Mouse (Mus musculus) MEL (cell line): ENCODE measurements around the gene Hoxa5. TPM values are rescaled to one million over a fixed set of nuclear protein-coding genes. Genes with fewer than 3 reads are reported as not detected.

ENCODE experiments used
- DNase-seq: peaks from one replicate; pipeline ENCODE4 v3.0.0; 2011; ENCODE audit warnings: low read depth, low spot score
- H3K27ac ChIP-seq: 2 replicates; pipeline ENCODE4 v1.5.1; 2012; ENCODE audit warnings: low read depth, mild to moderate bottlenecking, control low read depth, low read length, moderate library complexity; ENCODE audit not compliant: control insufficient read depth
- H3K27me3 ChIP-seq, 2 experiments: fragments of 150-350 bp in 1 of 2; sonication (generic) in 1 of 2; 2 replicates each; pipeline ENCODE4 v1.6.1; 2012; ENCODE audit warnings: low read length in 2 of 2, mild to moderate bottlenecking in 2 of 2, improper control_type of control experiment in 1 of 2, moderate library complexity in 1 of 2; ENCODE audit not compliant: insufficient read depth in 2 of 2, control insufficient read depth in 1 of 2
- H3K36me3 ChIP-seq, 2 experiments: 2 replicates each; pipeline ENCODE4 v1.6.1; 2012 to 2014; ENCODE audit warnings: low read length in 2 of 2, improper control_type of control experiment in 1 of 2, inconsistent platforms in 1 of 2, mild to moderate bottlenecking in 1 of 2; ENCODE audit not compliant: insufficient read depth in 2 of 2, control insufficient read depth in 1 of 2
- H3K4me1 ChIP-seq, 2 experiments: fragments of 150-350 bp in 1 of 2; sonication (generic) in 1 of 2; 2 replicates each; pipeline ENCODE4 v1.6.1; 2012; ENCODE audit warnings: low read length in 2 of 2, improper control_type of control experiment in 1 of 2, mild to moderate bottlenecking in 1 of 2; ENCODE audit not compliant: insufficient read depth in 2 of 2, control insufficient read depth in 1 of 2
- H3K4me3 ChIP-seq, 2 experiments: fragments of 150-350 bp in 1 of 2; sonication (generic) in 1 of 2; 2 replicates each; pipeline ENCODE4 v1.5.1; 2012; ENCODE audit warnings: low read depth in 2 of 2, low read length in 2 of 2, mild to moderate bottlenecking in 2 of 2, moderate library complexity in 2 of 2, control low read depth in 1 of 2, improper control_type of control experiment in 1 of 2; ENCODE audit not compliant: control insufficient read depth in 1 of 2, insufficient read depth in 1 of 2
- H3K79me2 ChIP-seq: 2 replicates; pipeline ENCODE4 v1.6.1; 2012; ENCODE audit warnings: mild to moderate bottlenecking, low read length, moderate library complexity; ENCODE audit not compliant: control insufficient read depth, poor library complexity, insufficient read depth
- H3K9ac ChIP-seq: 2 replicates; pipeline ENCODE4 v1.6.1; 2012; ENCODE audit warnings: low read depth, mild to moderate bottlenecking, control low read depth, low read length, moderate library complexity; ENCODE audit not compliant: control insufficient read depth, poor library complexity, severe bottlenecking
- H3K9me3 ChIP-seq: fragments of 150-350 bp; sonication (generic); replicated peaks from 2 replicates; pipeline ENCODE4 v1.6.1; 2012; ENCODE audit warnings: mild to moderate bottlenecking, low read length, improper control_type of control experiment, moderate library complexity; ENCODE audit not compliant: insufficient read depth
- CHD1 ChIP-seq: IDR thresholded peaks from 2 replicates; pipeline ENCODE4 v1.6.1; 2012; ENCODE audit warnings: low read depth, mild to moderate bottlenecking, inconsistent platforms, low read length, improper control_type of control experiment
- CTCF ChIP-seq, 3 experiments: IDR thresholded peaks in 2 of 3; conservative IDR thresholded peaks in 1 of 3; 2 replicates each; pipeline ENCODE4 v1.5.1; 2011 to 2012; ENCODE audit warnings: low read length in 3 of 3, low read depth in 2 of 3, mild to moderate bottlenecking in 2 of 3, improper control_type of control experiment in 1 of 3, inconsistent platforms in 1 of 3, mixed read lengths in 1 of 3, moderate library complexity in 1 of 3; ENCODE audit not compliant: control insufficient read depth in 1 of 3, insufficient read depth in 1 of 3, poor library complexity in 1 of 3, severe bottlenecking in 1 of 3
- ETS1 ChIP-seq: IDR thresholded peaks from 2 replicates; pipeline ENCODE4 v1.6.1; 2012; ENCODE audit warnings: low read depth, mild to moderate bottlenecking, inconsistent platforms, low read length, improper control_type of control experiment, moderate library complexity
- GABPA ChIP-seq: IDR thresholded peaks from 2 replicates; pipeline ENCODE4 v1.6.1; 2012; ENCODE audit warnings: low read depth, mild to moderate bottlenecking, inconsistent platforms, low read length, improper control_type of control experiment, moderate library complexity
- HCFC1 ChIP-seq: IDR thresholded peaks from 2 replicates; pipeline ENCODE4 v1.6.1; 2012; ENCODE audit warnings: low read depth, mild to moderate bottlenecking, inconsistent platforms, low read length, improper control_type of control experiment, moderate library complexity
- MAFK ChIP-seq: IDR thresholded peaks from 2 replicates; pipeline ENCODE4 v1.6.1; 2011; ENCODE audit warnings: low read depth, mild to moderate bottlenecking, low read length, improper control_type of control experiment, borderline replicate concordance
- MAX ChIP-seq: IDR thresholded peaks from 2 replicates; pipeline ENCODE4 v1.6.1; 2011; ENCODE audit warnings: low read length, improper control_type of control experiment
- MEF2A ChIP-seq: IDR thresholded peaks from 2 replicates; pipeline ENCODE4 v1.6.1; 2014; ENCODE audit warnings: low read depth, mild to moderate bottlenecking, inconsistent platforms, low read length, improper control_type of control experiment; ENCODE audit not compliant: poor library complexity, insufficient replicate concordance, severe bottlenecking; ENCODE audit errors: extremely low read depth
- MXI1 ChIP-seq: IDR thresholded peaks from 2 replicates; pipeline ENCODE4 v1.6.1; 2011; ENCODE audit warnings: mild to moderate bottlenecking, low read depth, low read length, improper control_type of control experiment
- MYB ChIP-seq: IDR thresholded peaks from 2 replicates; pipeline ENCODE4 v1.6.1; 2011; ENCODE audit warnings: mild to moderate bottlenecking, low read depth, low read length, improper control_type of control experiment
- MYC ChIP-seq: IDR thresholded peaks from 2 replicates; pipeline ENCODE4 v1.6.1; 2011; ENCODE audit warnings: low read depth, mild to moderate bottlenecking, low read length, improper control_type of control experiment, moderate library complexity
- NELFE ChIP-seq: IDR thresholded peaks from 2 replicates; pipeline ENCODE4 v1.6.1; 2011; ENCODE audit warnings: low read depth, low read length, improper control_type of control experiment
- POLR2AphosphoS5 ChIP-seq: IDR thresholded peaks from 2 replicates; pipeline ENCODE4 v1.6.1; 2012; ENCODE audit warnings: low read depth, borderline replicate concordance, mild to moderate bottlenecking, inconsistent platforms, low read length, moderate library complexity, mixed read lengths
- RAD21 ChIP-seq: IDR thresholded peaks from 2 replicates; pipeline ENCODE4 v1.6.1; 2011; ENCODE audit warnings: mild to moderate bottlenecking, low read depth, low read length, improper control_type of control experiment
- SIN3A ChIP-seq: IDR thresholded peaks from 2 replicates; pipeline ENCODE4 v1.6.1; 2012; ENCODE audit warnings: low read length, improper control_type of control experiment, inconsistent platforms
- TBP ChIP-seq: IDR thresholded peaks from 2 replicates; pipeline ENCODE4 v1.8.0; 2011; ENCODE audit warnings: low read depth, low read length, improper control_type of control experiment
- TCF12 ChIP-seq: IDR thresholded peaks from 2 replicates; pipeline ENCODE4 v1.6.1; 2014; ENCODE audit warnings: low read depth, mild to moderate bottlenecking, inconsistent platforms, low read length, improper control_type of control experiment, moderate library complexity
- USF1 ChIP-seq: IDR thresholded peaks from 2 replicates; pipeline ENCODE4 v1.6.1; 2014; ENCODE audit warnings: low read depth, mild to moderate bottlenecking, inconsistent platforms, low read length, improper control_type of control experiment, moderate library complexity
- USF2 ChIP-seq, 2 experiments: IDR thresholded peaks; 2 replicates each; pipeline ENCODE4 v1.6.1; 2011 to 2012; ENCODE audit warnings: improper control_type of control experiment in 2 of 2, low read length in 2 of 2, borderline replicate concordance in 1 of 2, inconsistent platforms in 1 of 2, low read depth in 1 of 2, mild to moderate bottlenecking in 1 of 2; ENCODE audit not compliant: insufficient read depth in 1 of 2
- ZC3H11A ChIP-seq: IDR thresholded peaks from 2 replicates; pipeline ENCODE4 v1.6.1; 2012; ENCODE audit warnings: low read depth, mild to moderate bottlenecking, inconsistent platforms, low read length, improper control_type of control experiment
- ZKSCAN1 ChIP-seq: IDR thresholded peaks from 2 replicates; pipeline ENCODE4 v1.6.1; 2012; ENCODE audit warnings: low read depth, mild to moderate bottlenecking, inconsistent platforms, low read length, improper control_type of control experiment, moderate library complexity
- ZMIZ1 ChIP-seq: IDR thresholded peaks from 2 replicates; pipeline ENCODE4 v1.6.1; 2012; ENCODE audit warnings: low read depth, mild to moderate bottlenecking, inconsistent platforms, low read length, improper control_type of control experiment, moderate library complexity
- polyA plus RNA-seq, 2 experiments: library from polyadenylated mRNA; stranded (reverse) in 1 of 2; unstranded in 1 of 2; fragments of >175 nt in 1 of 2; fragments of >200 nt in 1 of 2; gene quantifications; 2 replicates each; pipeline versions ENCODE4 v1.2.1 to v1.2.4; 2012; ENCODE audit warnings: low replicate concordance in 2 of 2, low read depth in 1 of 2; ENCODE audit not compliant: insufficient read length in 2 of 2, insufficient read depth in 1 of 2, missing spikeins in 1 of 2
- total RNA-seq: library from RNA; depleted of rRNA; stranded (reverse); fragments of 300-350 nt; gene quantifications from 2 replicates; pipeline ENCODE4 v1.2.3, GENCODE M21; 2012

Hoxa5 gene
- total and polyA plus RNA-seq, 3 experiments = not detected

GRCm38 (mm10) chr6:52184668-52185067, 19.7 kb downstream of the Hoxa5 start:
- TF ChIP-seq ZC3H11A (no peak), USF2 (IDR thresholded peaks at IDR 0.05; ENCODE audit: borderline replicate concordance in 1 of 2, insufficient read depth in 1 of 2, low read depth in 1 of 2, low read length in 2 of 2) (no peak), ZMIZ1 (no peak), MYC (no peak), MXI1 (no peak), ETS1 (no peak), MAFK (no peak), POLR2AphosphoS5 (no peak), GABPA (no peak), MYB (no peak), CTCF (IDR thresholded peaks at IDR 0.05 in 2 of 3, conservative IDR thresholded peaks at IDR 0.05 in 1 of 3; ENCODE audit: control insufficient read depth in 1 of 3, insufficient read depth in 1 of 3, low read depth in 2 of 3, low read length in 3 of 3, poor library complexity in 1 of 3, severe bottlenecking in 1 of 3) (no peak), CHD1 (no peak), ZKSCAN1 (no peak), TBP (no peak), NELFE (no peak), USF1 (no peak), MEF2A (no peak), MAX (no peak), HCFC1 (no peak)
- Histone ChIP-seq H3K27ac (no peak overlapping the region), H3K27me3 (no peaks in the 10 kb centered on the region), H3K4me1 (no peaks in the 10 kb centered on the region), H3K79me2 (no peaks in the 10 kb centered on the region), H3K9me3 (no peaks in the 10 kb centered on the region), H3K9ac (no peak overlapping the region), H3K4me3 (no peak overlapping the region), H3K36me3 (no peaks in the 10 kb centered on the region)
- DNase-seq = no peak

DNA sequence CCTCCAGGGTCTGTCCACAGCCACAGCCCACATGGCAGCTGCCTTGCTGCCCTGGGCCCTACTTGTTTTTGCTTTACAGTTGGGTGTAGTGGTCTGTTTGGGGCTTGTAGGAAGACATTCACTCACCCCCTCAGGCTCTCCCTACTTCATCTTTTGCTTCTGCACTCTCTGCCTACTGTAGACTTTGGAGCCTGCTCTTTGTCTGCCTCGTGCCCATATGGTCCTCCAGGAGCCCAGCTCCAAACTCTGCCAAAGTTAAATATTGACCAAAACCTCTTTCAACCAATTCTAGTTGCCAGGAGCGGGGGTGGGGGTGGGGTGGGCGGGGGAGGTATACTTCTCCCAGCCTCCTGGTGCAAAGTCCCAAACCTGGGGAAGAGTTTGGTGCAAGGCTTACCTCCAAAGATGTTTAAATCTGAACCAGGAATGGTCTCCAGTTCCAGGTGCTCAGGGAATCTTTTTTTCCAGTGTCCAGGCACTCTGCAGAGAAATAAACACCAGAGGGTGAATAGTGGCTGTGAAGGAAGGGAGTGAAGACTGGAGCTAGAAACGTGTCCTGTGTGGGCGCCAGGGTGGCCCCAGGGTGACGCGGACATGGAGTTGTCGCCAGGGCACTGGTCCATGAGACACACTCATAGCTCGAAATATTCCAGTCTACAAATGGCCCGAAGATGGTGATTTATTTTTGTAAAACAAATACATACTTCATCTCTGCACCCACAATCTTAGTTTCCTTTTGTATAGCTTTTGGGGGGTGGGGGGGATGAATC, 20.9 kb downstream of the Hoxa5 start:
- Histone ChIP-seq H3K4me3 (no peak overlapping the region), H3K27me3 (no peaks in the 10 kb centered on the region), H3K9ac (no peak overlapping the region), H3K4me1 (no peaks in the 10 kb centered on the region), H3K27ac (no peak overlapping the region), H3K79me2 (no peaks in the 10 kb centered on the region), H3K36me3 (no peaks in the 10 kb centered on the region), H3K9me3 (no peaks in the 10 kb centered on the region)
- TF ChIP-seq SIN3A (no peak), TCF12 (no peak), MAX (no peak), CHD1 (no peak), RAD21 (no peak), ZMIZ1 (no peak), USF1 (no peak)
- no peak for DNase-seq
